Mouse (Mus musculus): ENCODE measurements around the gene Rsu1.

Gene Rsu1

DNA sequence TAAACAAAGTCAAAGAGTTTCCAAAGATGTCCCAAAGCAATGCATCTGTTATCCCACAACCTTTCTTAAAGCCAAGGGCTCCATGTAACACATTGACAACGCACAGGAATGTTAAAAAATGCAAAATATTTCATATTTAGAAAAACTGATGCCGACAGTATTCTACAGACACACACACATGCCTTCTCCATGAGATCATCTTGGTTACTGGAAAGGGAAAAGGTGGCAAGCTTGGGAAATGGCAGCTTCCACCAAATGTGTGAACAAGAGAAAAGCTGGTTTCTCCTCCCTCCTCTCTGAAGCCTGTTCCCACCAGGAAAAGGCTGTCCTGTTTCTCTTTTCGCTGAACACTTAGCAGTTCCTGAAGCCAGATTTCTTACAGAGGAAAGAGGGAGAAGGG lies 232.4 kb downstream of the Rsu1 start:
- DNase-seq, result no peak
